Mouse (Mus musculus) liver, postnatal 0 days (tissue): Measurements from ENCODE around the gene Agbl5.

ENCODE experiments used
- CTCF ChIP-seq: sonication (generic); IDR thresholded peaks from 2 replicates; pipeline ENCODE4 v1.5.1; 2016; ENCODE audit warnings: antibody characterized with exemption, low read depth
- EP300 ChIP-seq: IDR thresholded peaks from 2 replicates; pipeline ENCODE4 v1.6.1; 2016; ENCODE audit warnings: antibody characterized with exemption, low read depth, mild to moderate bottlenecking

GRCm38 (mm10) chr5:30921256-30922033, 33.0 kb downstream of the Agbl5 start, which contains the start of gene Khk:
- TF ChIP-seq CTCF: peak; percentile 94
- peak; percentile 47 for TF ChIP-seq EP300
